Comparison of ENCODE assay signal across 8 mouse cellular contexts in genomic region chr1:51944755-51945154, GRCm38 (mm10). TPM values are rescaled to one million over a fixed set of nuclear protein-coding genes. Genes with fewer than 3 reads are reported as not detected.
A peak's percentile ranks its signal among the peaks of the same experiment; 100 is the strongest.
DNase-seq lines count a peak whose midpoint lies in the region; ATAC-seq and TF ChIP-seq lines count a peak whose summit lies in the region.
"Had no signal": no experiment of that assay in that cellular context is flagged by ENCODE, and none has a peak within 500 bp of the region (broad histone marks: within the 10 kb centered on the region; RNA-seq: fewer than 3 reads in every experiment).

No protein-coding gene starts in this region.

- peak; percentile 81 for TF ChIP-seq CTCF in lung, embryonic 14.5 days (IDR thresholded peaks at IDR 0.05; ENCODE audit: low read depth)

- no peak overlapping the region for H3K4me2 ChIP-seq in hindbrain, embryonic 14.5 days (replicated peaks)
- no peak overlapping the region for H3K4me2 ChIP-seq in lung, embryonic 14.5 days
- H3K4me2 ChIP-seq: heart, embryonic 13.5 days had no signal

- H3K27ac ChIP-seq in hindbrain, embryonic 14.5 days, result no peak overlapping the region
- H3K27ac ChIP-seq in lung, embryonic 14.5 days (ENCODE audit: low read depth), result no peak overlapping the region
- H3K27ac ChIP-seq: heart, embryonic 13.5 days had no signal

- 0 out of 2 replicates have a peak, but pooled peaks cover 4% of the 10 kb centered on the region for H3K9me3 ChIP-seq in hindbrain, embryonic 14.5 days (ENCODE audit: control insufficient read depth, low read length)
- no peaks in the 10 kb centered on the region; the same call in 1 of the 2 replicates for H3K9me3 ChIP-seq in lung, embryonic 14.5 days (ENCODE audit: low read depth, low read length)

- DNase-seq in right cerebral cortex, adult 2 months (ENCODE audit: low spot score in 2 of 2), result peak; percentile 32 to 63
- DNase-seq in right cerebral cortex, postnatal 36 days (ENCODE audit: low spot score in 2 of 2), result no peak
- DNase-seq in adrenal gland, adult 2 months, result peak; percentile 21
- peak; percentile 84 for DNase-seq in embryo, embryonic 11 days
- DNase-seq in hindbrain, embryonic 14.5 days (ENCODE audit: low spot score), result peak; percentile 80
- peak; percentile 94 for DNase-seq in lung, embryonic 14.5 days
- peak; percentile 78 for DNase-seq in retina, postnatal 1 day

- no peaks in the 10 kb centered on the region for H3K4me1 ChIP-seq in hindbrain, embryonic 14.5 days (replicated peaks; ENCODE audit: control insufficient read depth, insufficient read depth, low read length)
- H3K4me1 ChIP-seq in lung, embryonic 14.5 days (ENCODE audit: insufficient read depth), result no peaks in the 10 kb centered on the region
- H3K4me1 ChIP-seq: heart, embryonic 13.5 days had no signal

- WGBS in hindbrain, embryonic 14.5 days, result 50% methylated on average over 5 of the region's 5 CpGs
- 29% methylated on average over 5 of the region's 5 CpGs for WGBS in lung, embryonic 14.5 days

- H3K36me3 ChIP-seq in hindbrain, embryonic 14.5 days (replicated peaks; ENCODE audit: control insufficient read depth, insufficient read depth), result no peaks in the 10 kb centered on the region
- no peaks in the 10 kb centered on the region for H3K36me3 ChIP-seq in lung, embryonic 14.5 days (ENCODE audit: insufficient read depth)
- H3K36me3 ChIP-seq: heart, embryonic 13.5 days had no signal

- H3K9ac ChIP-seq in hindbrain, embryonic 14.5 days, result no peak overlapping the region
- no peak overlapping the region for H3K9ac ChIP-seq in lung, embryonic 14.5 days
- H3K9ac ChIP-seq: heart, embryonic 13.5 days had no signal

- no peaks in the 10 kb centered on the region for H3K27me3 ChIP-seq in hindbrain, embryonic 14.5 days (ENCODE audit: control insufficient read depth, insufficient read depth, low read length)
- no peaks in the 10 kb centered on the region for H3K27me3 ChIP-seq in lung, embryonic 14.5 days (ENCODE audit: insufficient read depth, low read length)
- H3K27me3 ChIP-seq: heart, embryonic 13.5 days had no signal

- no peak overlapping the region for H3K4me3 ChIP-seq in hindbrain, embryonic 14.5 days (replicated peaks; ENCODE audit: low read length)
- no peak overlapping the region for H3K4me3 ChIP-seq in lung, embryonic 14.5 days (ENCODE audit: low read depth, low read length)
- H3K4me3 ChIP-seq: heart, embryonic 13.5 days had no signal

- 0 out of 2 replicates have a peak, but pooled peaks have one; percentile 37 for ATAC-seq in hindbrain, embryonic 14.5 days (ENCODE audit: low FRiP score)
- ATAC-seq in lung, embryonic 14.5 days (ENCODE audit: insufficient read depth), result peak; percentile 44; the same call in 1 of the 2 replicates

RNA-seq across cellular contexts. Expression of gene Myo1b, which starts 28.9 kb away (rescaled TPM):
- 10 to 100 TPM; 43.8 to 50.4 TPM for total RNA-seq in adrenal gland, adult 2 months (2021)
- 7.9 and 11.3 TPM in 2 replicates for polyA plus RNA-seq in adrenal gland, adult 2 months (2012; rRNA removed)
- polyA plus RNA-seq in hindbrain, embryonic 14.5 days (2014; fragmentation: Nextera tagmentation; extraction: Ambion mirVana), result 74.5 and 81.5 TPM in 2 replicates
- polyA plus RNA-seq in lung, embryonic 14.5 days (2014; fragmentation: Nextera tagmentation; extraction: Ambion mirVana), result 117 and 118 TPM in 2 replicates

RNA-seq across cellular contexts. Expression of gene Stat4, which starts 42.2 kb away (rescaled TPM):
- under 1 TPM; 0.28 to 0.43 TPM for total RNA-seq in adrenal gland, adult 2 months (2021)
- not detected in 2 replicates for polyA plus RNA-seq in adrenal gland, adult 2 months (2012; rRNA removed)
- polyA plus RNA-seq in hindbrain, embryonic 14.5 days (2014; fragmentation: Nextera tagmentation; extraction: Ambion mirVana), result 0.50 and 0.90 TPM in 2 replicates
- polyA plus RNA-seq in lung, embryonic 14.5 days (2014; fragmentation: Nextera tagmentation; extraction: Ambion mirVana), result 3.2 and 4.0 TPM in 2 replicates

Comparison
In these comparisons a context has a peak if more than half of its experiments do, and no peak if none do; other contexts are left out.
1. DNase-seq: peak in right cerebral cortex, adult 2 months (2 of 2), adrenal gland, adult 2 months (single experiment), embryo, embryonic 11 days (single experiment), hindbrain, embryonic 14.5 days (single experiment), lung, embryonic 14.5 days (single experiment) and retina, postnatal 1 day (single experiment); none in right cerebral cortex, postnatal 36 days (0 of 2).